Mouse (Mus musculus) myocyte (in vitro differentiated cells): ENCODE measurements around the gene Flot1.

Experiments
- E2F4 ChIP-seq: IDR thresholded peaks from one replicate; pipeline ENCODE4 v1.6.1; 2011; ENCODE audit warnings: mild to moderate bottlenecking, control low read depth, moderate library complexity; ENCODE audit not compliant: insufficient read depth
- MAX ChIP-seq: IDR thresholded peaks from one replicate; pipeline ENCODE4 v1.6.1; 2011; ENCODE audit warnings: low read depth, mild to moderate bottlenecking, control low read depth
- MYOD1 ChIP-seq, 3 experiments: IDR thresholded peaks; one replicate each; pipeline ENCODE4 v1.6.1; 2011; ENCODE audit warnings: control low read depth in 2 of 3, low read depth in 2 of 3, mild to moderate bottlenecking in 2 of 3, moderate library complexity in 1 of 3; ENCODE audit not compliant: insufficient read length in 2 of 3, control insufficient read depth in 1 of 3
- POLR2A ChIP-seq: IDR thresholded peaks from one replicate; pipeline ENCODE4 v1.6.1; 2011; ENCODE audit warnings: low read depth, mild to moderate bottlenecking, control low read depth, moderate library complexity; ENCODE audit not compliant: insufficient read length
- REST ChIP-seq: IDR thresholded peaks from one replicate; pipeline ENCODE4 v1.6.1; 2011; ENCODE audit warnings: mild to moderate bottlenecking, control low read depth, moderate library complexity; ENCODE audit not compliant: insufficient read depth, insufficient read length
- SRF ChIP-seq: IDR thresholded peaks from one replicate; pipeline ENCODE4 v1.6.1; 2011; ENCODE audit warnings: low read depth; ENCODE audit not compliant: control insufficient read depth, insufficient read length
- TCF12 ChIP-seq: IDR thresholded peaks from one replicate; pipeline ENCODE4 v1.6.1; 2011; ENCODE audit warnings: mild to moderate bottlenecking, control low read depth; ENCODE audit not compliant: poor library complexity, insufficient read depth, severe bottlenecking
- TCF3 ChIP-seq: IDR thresholded peaks from one replicate; pipeline ENCODE4 v1.6.1; 2011; ENCODE audit warnings: low read depth, control low read depth; ENCODE audit not compliant: insufficient read length
- USF1 ChIP-seq: IDR thresholded peaks from one replicate; pipeline ENCODE4 v1.6.1; 2011; ENCODE audit warnings: low read depth, mild to moderate bottlenecking, control low read depth, moderate library complexity

- no peak for TF ChIP-seq SRF
- no peak for TF ChIP-seq E2F4
- no peak for TF ChIP-seq POLR2A
- TF ChIP-seq MAX: no peak
- no peak for TF ChIP-seq MYOD1 (IDR thresholded peaks at IDR 0.05; ENCODE audit: control insufficient read depth in 1 of 3, insufficient read length in 2 of 3, low read depth in 2 of 3)
- TF ChIP-seq TCF3: no peak
- TF ChIP-seq TCF12: no peak
- TF ChIP-seq USF1: no peak
- TF ChIP-seq REST: no peak
These were observed 50.9 kb downstream of the Flot1 start for GRCm38 (mm10) chr17:35873774-35874519.
